Comparison of ENCODE assay signal across 12 mouse cellular contexts in the genomic region with DNA sequence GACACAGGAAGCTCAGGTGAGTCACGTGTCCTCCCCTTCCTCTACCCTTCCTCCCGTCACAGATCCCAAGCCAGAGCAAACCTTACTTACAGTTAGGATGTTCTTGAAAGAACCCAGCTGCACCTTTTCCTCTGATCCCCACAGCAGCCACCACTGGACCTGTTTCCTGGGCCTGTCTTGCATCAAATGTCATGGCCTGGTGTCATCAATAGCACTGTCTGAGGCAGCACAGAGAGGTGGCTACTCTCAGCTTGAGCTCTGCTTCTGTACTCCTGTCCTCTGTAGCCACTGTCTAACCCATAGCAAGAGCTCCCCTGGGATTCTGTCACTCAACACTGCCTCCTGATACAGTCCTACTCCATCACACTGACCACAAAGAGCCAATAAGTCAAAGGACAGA. TPM values are rescaled to one million over a fixed set of nuclear protein-coding genes. Genes with fewer than 3 reads are reported as not detected.
DNase-seq lines count a peak whose midpoint lies in the region; ATAC-seq and TF ChIP-seq lines count a peak whose summit lies in the region.
"Had no signal": no experiment of that assay in that cellular context is flagged by ENCODE, and none has a peak within 500 bp of the region (broad histone marks: within the 10 kb centered on the region; RNA-seq: fewer than 3 reads in every experiment).

No protein-coding gene starts in this region.

- no peaks in the 10 kb centered on the region for H3K9me3 ChIP-seq in intestine, embryonic 14.5 days (ENCODE audit: control insufficient read depth, low read length)
- H3K9me3 ChIP-seq in intestine, postnatal 0 days (ENCODE audit: control insufficient read depth) = no peaks in the 10 kb centered on the region
- H3K9me3 ChIP-seq in midbrain, embryonic 10.5 days (replicated peaks) = no peaks in the 10 kb centered on the region
- H3K9me3 ChIP-seq in midbrain, embryonic 11.5 days (ENCODE audit: control insufficient read depth, low read length) = no peaks in the 10 kb centered on the region
- H3K9me3 ChIP-seq in embryonic facial prominence, embryonic 13.5 days = no peaks in the 10 kb centered on the region
- H3K9me3 ChIP-seq: limb, embryonic 13.5 days; liver, embryonic 15.5 days; neural tube, embryonic 12.5 days had no signal

- peaks cover 59% of the 10 kb centered on the region for H3K4me1 ChIP-seq in intestine, embryonic 14.5 days (replicated peaks; ENCODE audit: control insufficient read depth, insufficient read depth, low read length)
- peaks cover 26% of the 10 kb centered on the region for H3K4me1 ChIP-seq in intestine, postnatal 0 days (replicated peaks; ENCODE audit: control insufficient read depth, insufficient read depth, low read length)
- H3K4me1 ChIP-seq in midbrain, embryonic 10.5 days = peaks cover 55% of the 10 kb centered on the region
- peaks cover 34% of the 10 kb centered on the region for H3K4me1 ChIP-seq in midbrain, embryonic 11.5 days (ENCODE audit: control insufficient read depth, insufficient read depth, low read length)
- H3K4me1 ChIP-seq in embryonic facial prominence, embryonic 13.5 days = peaks cover 36% of the 10 kb centered on the region
- peaks cover 38% of the 10 kb centered on the region for H3K4me1 ChIP-seq in olfactory bulb, adult 2 months (ENCODE audit: control insufficient read depth, insufficient read depth, low read length)

- TF ChIP-seq CTCF in intestine, postnatal 0 days (IDR thresholded peaks at IDR 0.05; ENCODE audit: low read depth) = no peak
- no peak for TF ChIP-seq CTCF in olfactory bulb, adult 2 months (IDR thresholded peaks at IDR 0.05; ENCODE audit: insufficient read depth, low read depth, low read length)

- no peak for DNase-seq in intestine, embryonic 14.5 days (ENCODE audit: low spot score)
- DNase-seq in midbrain, embryonic 10.5 days (ENCODE audit: low spot score) = no peak
- DNase-seq in midbrain, embryonic 11.5 days (ENCODE audit: low spot score, missing footprints) = no peak
- no peak for DNase-seq in urinary bladder, adult 2 months (ENCODE audit: low spot score)
- no peak for DNase-seq in ovary, postnatal 10 days (ENCODE audit: low spot score)

- H3K27me3 ChIP-seq in intestine, embryonic 14.5 days (replicated peaks; ENCODE audit: control insufficient read depth, insufficient read depth, low read length) = no peaks in the 10 kb centered on the region
- no peaks in the 10 kb centered on the region for H3K27me3 ChIP-seq in intestine, postnatal 0 days (replicated peaks; ENCODE audit: control insufficient read depth, insufficient read depth, low read length)
- H3K27me3 ChIP-seq in midbrain, embryonic 10.5 days (ENCODE audit: low read depth, poor library complexity, severe bottlenecking) = no peaks in the 10 kb centered on the region
- H3K27me3 ChIP-seq in midbrain, embryonic 11.5 days (ENCODE audit: control insufficient read depth, insufficient read depth, low read length) = no peaks in the 10 kb centered on the region
- H3K27me3 ChIP-seq in embryonic facial prominence, embryonic 13.5 days = no peaks in the 10 kb centered on the region
- H3K27me3 ChIP-seq: limb, embryonic 13.5 days; liver, embryonic 15.5 days; neural tube, embryonic 12.5 days; Patski had no signal

- H3K27ac ChIP-seq in intestine, embryonic 14.5 days (ENCODE audit: low read depth) = peak overlapping the region; percentile 96; the same call in 1 of the 2 replicates
- no peak overlapping the region for H3K27ac ChIP-seq in intestine, postnatal 0 days (ENCODE audit: low read depth, low read length)
- peak overlapping the region; percentile 38; the same call in 1 of the 2 replicates for H3K27ac ChIP-seq in midbrain, embryonic 10.5 days (replicated peaks)
- no peak overlapping the region for H3K27ac ChIP-seq in midbrain, embryonic 11.5 days (ENCODE audit: low read depth, low read length)
- H3K27ac ChIP-seq in embryonic facial prominence, embryonic 13.5 days = 0 out of 2 replicates have a peak overlapping the region, but pooled peaks have one; percentile 16
- 0 out of 2 replicates have a peak overlapping the region, but pooled peaks have one; percentile 10 for H3K27ac ChIP-seq in olfactory bulb, adult 2 months (ENCODE audit: insufficient read depth, low read depth, low read length)

- H3K36me3 ChIP-seq in intestine, embryonic 14.5 days (ENCODE audit: control insufficient read depth, insufficient read depth, low read length) = 0 out of 2 replicates have a peak, but pooled peaks cover under 1% of the 10 kb centered on the region
- no peaks in the 10 kb centered on the region for H3K36me3 ChIP-seq in intestine, postnatal 0 days (ENCODE audit: control insufficient read depth, insufficient read depth)
- H3K36me3 ChIP-seq in midbrain, embryonic 10.5 days = 0 out of 2 replicates have a peak, but pooled peaks cover 3% of the 10 kb centered on the region
- H3K36me3 ChIP-seq in midbrain, embryonic 11.5 days (ENCODE audit: control insufficient read depth, insufficient read depth, low read length) = no peaks in the 10 kb centered on the region
- peaks cover 11% of the 10 kb centered on the region; the same call in 1 of the 2 replicates for H3K36me3 ChIP-seq in embryonic facial prominence, embryonic 13.5 days
- H3K36me3 ChIP-seq: liver, embryonic 15.5 days; neural tube, embryonic 12.5 days had no signal

- H3K9ac ChIP-seq in intestine, embryonic 14.5 days (ENCODE audit: low read length) = no peak overlapping the region
- H3K9ac ChIP-seq in intestine, postnatal 0 days (ENCODE audit: low read depth, low read length) = no peak overlapping the region
- H3K9ac ChIP-seq in midbrain, embryonic 11.5 days (ENCODE audit: low read length) = no peak overlapping the region
- no peak overlapping the region for H3K9ac ChIP-seq in embryonic facial prominence, embryonic 13.5 days
- H3K9ac ChIP-seq: liver, embryonic 15.5 days; neural tube, embryonic 12.5 days had no signal

- H3K4me2 ChIP-seq in intestine, embryonic 14.5 days (ENCODE audit: low read length) = no peak overlapping the region
- no peak overlapping the region for H3K4me2 ChIP-seq in intestine, postnatal 0 days (replicated peaks; ENCODE audit: low read depth)
- no peak overlapping the region for H3K4me2 ChIP-seq in midbrain, embryonic 11.5 days
- no peak overlapping the region for H3K4me2 ChIP-seq in embryonic facial prominence, embryonic 13.5 days
- H3K4me2 ChIP-seq: liver, embryonic 15.5 days; neural tube, embryonic 12.5 days had no signal

- 35% methylated on average over 2 of the region's 2 CpGs for whole genome bisulfite sequencing in intestine, embryonic 14.5 days
- 73% methylated on average over 2 of the region's 2 CpGs for WGBS in intestine, postnatal 0 days
- WGBS in midbrain, embryonic 10.5 days = 79% methylated on average over 2 of the region's 2 CpGs
- 76% methylated on average over 2 of the region's 2 CpGs for WGBS in midbrain, embryonic 11.5 days
- WGBS in embryonic facial prominence, embryonic 13.5 days = 86% methylated on average over 2 of the region's 2 CpGs
- 91% methylated on average over 2 of the region's 2 CpGs for WGBS in olfactory bulb, adult 2 months

- no peak overlapping the region for H3K4me3 ChIP-seq in intestine, embryonic 14.5 days (ENCODE audit: low read depth, low read length)
- H3K4me3 ChIP-seq in intestine, postnatal 0 days (ENCODE audit: low read depth, low read length) = no peak overlapping the region
- no peak overlapping the region for H3K4me3 ChIP-seq in midbrain, embryonic 10.5 days
- H3K4me3 ChIP-seq in midbrain, embryonic 11.5 days (ENCODE audit: low read depth, low read length) = no peak overlapping the region
- H3K4me3 ChIP-seq in embryonic facial prominence, embryonic 13.5 days = no peak overlapping the region
- no peak overlapping the region for H3K4me3 ChIP-seq in olfactory bulb, adult 2 months (ENCODE audit: insufficient read depth, low read depth, low read length)
- H3K4me3 ChIP-seq: limb, embryonic 13.5 days; liver, embryonic 15.5 days; neural tube, embryonic 12.5 days had no signal

- no peak for TF ChIP-seq POLR2A in olfactory bulb, adult 2 months (IDR thresholded peaks at IDR 0.05; ENCODE audit: insufficient read depth, low read depth, low read length)

- no peak for ATAC-seq in intestine, embryonic 14.5 days (replicated peaks; ENCODE audit: low FRiP score, low TSS enrichment, low read depth)
- ATAC-seq in intestine, postnatal 0 days = no peak
- ATAC-seq in midbrain, embryonic 11.5 days (ENCODE audit: low FRiP score) = no peak
- no peak for ATAC-seq in embryonic facial prominence, embryonic 13.5 days (ENCODE audit: insufficient number of reproducible peaks, insufficient read depth, low FRiP score, low TSS enrichment, low read depth)

RNA-seq across cellular contexts. Expression of a gene that starts 26.2 kb away (rescaled TPM):
- polyA plus RNA-seq in intestine, embryonic 14.5 days (2014; fragmentation: Nextera tagmentation; extraction: Ambion mirVana) = 63.4 and 69.3 TPM in 2 replicates
- 33.9 and 42.2 TPM in 2 replicates for polyA plus RNA-seq in intestine, postnatal 0 days (2015; fragmentation: Nextera tagmentation; extraction: Ambion mirVana)
- 92.2 and 115 TPM in 2 replicates for polyA plus RNA-seq in midbrain, embryonic 10.5 days (2016; fragmentation: Nextera tagmentation; extraction: Ambion mirVana)
- polyA plus RNA-seq in midbrain, embryonic 11.5 days (2014; fragmentation: Nextera tagmentation; extraction: Ambion mirVana) = 49.6 and 56.5 TPM in 2 replicates
- 168 and 180 TPM in 2 replicates for polyA plus RNA-seq in embryonic facial prominence, embryonic 13.5 days (2015; fragmentation: Nextera tagmentation; extraction: Ambion mirVana)
- polyA plus RNA-seq in olfactory bulb, adult 2 months (2012; ENCODE audit: insufficient read depth, insufficient read length, low replicate concordance, missing spikeins) = not detected in 2 replicates
- polyA plus RNA-seq in urinary bladder, adult 2 months (2012; rRNA removed) = 14.8 and 16.6 TPM in 2 replicates

Comparison
In these comparisons a context has a peak if more than half of its experiments do, and no peak if none do; other contexts are left out.
1. H3K27ac ChIP-seq: peak in intestine, embryonic 14.5 days (single experiment), midbrain, embryonic 10.5 days (single experiment), embryonic facial prominence, embryonic 13.5 days (single experiment) and olfactory bulb, adult 2 months (single experiment); none in intestine, postnatal 0 days (single experiment) and midbrain, embryonic 11.5 days (single experiment).